Mouse (Mus musculus): ENCODE data around the gene Syne1.

DNA sequence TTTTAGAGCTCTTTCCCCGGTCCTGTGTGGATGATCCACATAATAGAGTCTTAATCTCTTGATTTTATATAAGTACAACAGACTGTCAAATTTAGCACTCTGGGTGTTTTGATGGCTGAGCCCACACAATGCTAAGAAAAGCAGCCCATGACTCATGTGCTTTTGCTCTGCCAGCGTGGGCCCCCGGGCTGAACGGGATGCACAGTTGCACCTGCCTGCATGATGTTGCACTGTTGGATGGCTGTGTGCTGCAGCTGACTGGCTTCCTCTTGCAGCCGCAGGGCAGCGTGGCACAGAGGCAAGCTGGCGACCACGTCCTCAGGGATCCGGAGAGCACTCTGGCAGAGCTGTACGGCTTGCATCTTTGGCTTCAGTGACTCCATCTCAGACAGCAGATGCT is 347.4 kb downstream of the Syne1 start:
- TF ChIP-seq CTCF (IDR thresholded peaks at IDR 0.05; ENCODE audit: extremely low read depth, insufficient read depth, insufficient read length, insufficient replicate concordance) (no peak), POLR2A (IDR thresholded peaks at IDR 0.05; ENCODE audit: low read depth, low read length) (no peak)
